Mouse (Mus musculus) intestine, postnatal 0 days (tissue): ENCODE data around the gene Mtfr2. TPM values are rescaled to one million over a fixed set of nuclear protein-coding genes. Genes with fewer than 3 reads are reported as not detected.

ENCODE experiments used
- ATAC-seq: fragments of 200-750 bp; cut with Nextera tagmentation; 2 replicates; pipeline ENCODE4 v1.8.0; 2017; ENCODE audit warnings: mild to moderate bottlenecking, moderate TSS enrichment, moderate library complexity
- H3K27ac ChIP-seq: fragments of 300-500 bp; sonication (generic); 2 replicates; pipeline ENCODE4 v1.5.1; 2014; ENCODE audit warnings: mild to moderate bottlenecking, low read depth, low read length, moderate library complexity
- H3K27me3 ChIP-seq: fragments of 300-500 bp; sonication (generic); replicated peaks from 2 replicates; pipeline ENCODE4 v1.6.1; 2014; ENCODE audit warnings: low read length, mixed read lengths; ENCODE audit not compliant: control insufficient read depth, insufficient read depth
- H3K36me3 ChIP-seq: fragments of 300-500 bp; sonication (generic); 2 replicates; pipeline ENCODE4 v1.6.1; 2014; ENCODE audit warnings: mild to moderate bottlenecking, moderate library complexity; ENCODE audit not compliant: control insufficient read depth, insufficient read depth
- H3K4me1 ChIP-seq: fragments of 300-500 bp; sonication (generic); replicated peaks from 2 replicates; pipeline ENCODE4 v1.6.1; 2014; ENCODE audit warnings: antibody characterized with exemption, low read length, mixed read lengths; ENCODE audit not compliant: control insufficient read depth, insufficient read depth
- H3K4me2 ChIP-seq: fragments of 300-500 bp; sonication (generic); replicated peaks from 2 replicates; pipeline ENCODE4 v1.6.1; 2014; ENCODE audit warnings: low read depth, mild to moderate bottlenecking, moderate library complexity
- H3K4me3 ChIP-seq: fragments of 300-500 bp; sonication (generic); 2 replicates; pipeline ENCODE4 v1.5.1; 2014; ENCODE audit warnings: low read depth, low read length
- H3K9ac ChIP-seq: fragments of 300-500 bp; sonication (generic); 2 replicates; pipeline ENCODE4 v1.6.1; 2014; ENCODE audit warnings: mild to moderate bottlenecking, low read depth, low read length
- H3K9me3 ChIP-seq: fragments of 300-500 bp; sonication (generic); 2 replicates; pipeline ENCODE4 v1.6.1; 2016; ENCODE audit warnings: mixed run types; ENCODE audit not compliant: control insufficient read depth
- CTCF ChIP-seq: sonication (generic); IDR thresholded peaks from 2 replicates; pipeline ENCODE4 v1.5.1; 2016; ENCODE audit warnings: low read depth, mild to moderate bottlenecking, control low read depth, antibody characterized with exemption, moderate library complexity
- WGBS: fragments of 180-500 bp; shearing (Covaris S2); extraction: QIAGEN DNeasy Blood & Tissue Kit; methylation state at CpG from one replicate; pipeline ENCODE4 v1.1.7; 2014; 5-methylcytosine and 5-hydroxymethylcytosine counted together
- polyA plus RNA-seq: library from polyadenylated mRNA; unstranded; fragments of >200 nt; fragmentation: Nextera tagmentation; extraction: Ambion mirVana; gene quantifications from 2 replicates; pipeline ENCODE4 v1.2.1, GENCODE M21; 2015

Gene Mtfr2
- polyA plus RNA-seq, 1 experiment from 2014 or later = 0.44 TPM

DNA sequence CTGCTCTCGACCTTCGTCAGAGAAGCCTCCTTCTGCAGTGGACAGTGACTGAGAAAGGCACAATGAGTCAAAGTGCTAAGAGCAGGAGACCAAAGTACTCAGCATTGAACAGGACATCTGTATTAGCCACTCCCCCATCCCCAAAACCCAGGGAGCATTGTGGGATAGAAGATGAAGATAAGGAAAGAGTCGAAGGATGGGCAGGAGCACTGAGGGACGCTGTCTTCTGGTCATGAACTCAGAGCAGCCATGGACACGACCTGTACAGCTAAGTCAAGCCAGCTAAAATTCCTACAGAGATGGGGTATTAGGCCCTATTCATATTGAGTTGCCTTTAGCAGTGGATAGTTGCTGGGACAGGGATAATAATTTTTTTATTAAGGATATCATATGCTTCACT is 55.4 kb downstream of the Mtfr2 start:
- H3K27ac ChIP-seq = no peak overlapping the region
- no peak overlapping the region for H3K4me2 ChIP-seq
- no peak overlapping the region for H3K9ac ChIP-seq
- no peaks in the 10 kb centered on the region for H3K9me3 ChIP-seq
- no peaks in the 10 kb centered on the region for H3K36me3 ChIP-seq
- TF ChIP-seq CTCF = no peak
- no peaks in the 10 kb centered on the region for H3K4me1 ChIP-seq
- 85% methylated on average over 5 of the region's 5 CpGs for WGBS
- no peak for ATAC-seq
- H3K4me3 ChIP-seq = no peak overlapping the region
- H3K27me3 ChIP-seq = no peaks in the 10 kb centered on the region

DNA sequence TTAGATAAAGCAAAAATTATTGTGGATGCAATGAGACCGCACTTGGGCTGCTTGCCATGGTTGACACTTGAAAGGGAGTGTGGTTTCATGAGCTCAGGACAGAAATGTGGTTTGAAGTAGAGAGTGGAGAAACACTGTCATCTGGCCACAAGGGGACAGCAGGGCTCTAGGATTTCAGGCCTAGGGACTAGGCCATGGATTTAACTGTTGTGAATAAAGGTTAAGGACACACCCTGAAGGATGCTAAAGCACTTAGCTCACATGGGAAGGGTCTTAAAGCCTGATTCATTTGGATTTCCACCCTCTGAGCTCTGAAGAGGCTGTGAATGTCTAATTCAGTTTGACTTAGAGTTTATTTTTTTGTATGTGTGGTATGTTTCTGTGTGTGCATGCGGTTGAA is 57.9 kb downstream of the Mtfr2 start:
- H3K4me1 ChIP-seq = no peaks in the 10 kb centered on the region
- no peak overlapping the region for H3K27ac ChIP-seq
- H3K9ac ChIP-seq = no peak overlapping the region
- 85% methylated on average over 2 of the region's 2 CpGs for whole genome bisulfite sequencing
- no peaks in the 10 kb centered on the region for H3K36me3 ChIP-seq
- ATAC-seq = no peak
- no peaks in the 10 kb centered on the region for H3K27me3 ChIP-seq
- no peak overlapping the region for H3K4me2 ChIP-seq
- peak; percentile 98 for TF ChIP-seq CTCF
- H3K9me3 ChIP-seq = no peaks in the 10 kb centered on the region
- H3K4me3 ChIP-seq = no peak overlapping the region

DNA sequence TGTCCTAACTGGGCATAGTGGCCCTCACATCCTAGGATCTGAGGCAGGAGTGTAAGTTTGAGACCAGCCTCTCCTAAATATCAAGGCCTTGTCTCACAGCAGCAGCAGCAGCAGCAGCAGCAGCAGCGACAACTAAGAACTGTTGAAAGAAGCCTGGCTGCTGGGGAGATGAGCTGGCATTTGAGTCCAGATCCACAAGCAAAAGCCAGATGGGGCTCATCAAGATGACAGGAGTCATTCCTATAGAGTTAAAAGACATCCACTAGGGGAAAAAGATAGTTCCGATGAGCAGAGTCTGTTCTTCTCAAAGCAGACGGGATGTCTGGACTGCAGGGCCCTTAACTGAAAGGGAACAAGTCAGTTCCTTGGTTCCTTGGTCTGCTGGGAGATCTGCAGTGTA is 60.8 kb downstream of the Mtfr2 start:
- Histone ChIP-seq H3K4me1 (no peaks in the 10 kb centered on the region), H3K9me3 (no peaks in the 10 kb centered on the region), H3K36me3 (no peaks in the 10 kb centered on the region), H3K27me3 (no peaks in the 10 kb centered on the region), H3K27ac (no peak overlapping the region), H3K9ac (no peak overlapping the region), H3K4me2 (no peak overlapping the region), H3K4me3 (no peak overlapping the region)
- no peak for ATAC-seq
- TF ChIP-seq CTCF = no peak
- WGBS = 71% methylated on average over 3 of the region's 3 CpGs

DNA sequence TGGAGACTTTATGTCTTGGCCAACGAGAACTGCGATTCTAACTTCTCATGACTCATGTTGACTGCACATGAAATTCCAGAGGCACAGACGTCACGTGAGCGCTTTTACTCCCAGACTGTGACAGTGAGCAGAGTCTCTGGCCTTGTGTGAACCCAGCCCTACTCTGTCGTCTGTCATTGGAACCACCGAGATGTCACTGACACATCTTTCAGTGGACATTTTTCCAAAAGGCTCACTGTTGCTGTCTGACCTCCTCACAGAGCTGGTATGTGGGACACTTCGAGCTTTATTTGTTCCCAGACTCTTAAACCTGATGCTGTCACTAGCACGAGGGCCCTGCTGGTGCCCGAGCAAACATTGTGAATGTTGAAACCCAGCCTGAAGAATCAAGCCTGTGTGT is 61.6 kb downstream of the Mtfr2 start:
- H3K27me3 ChIP-seq = no peaks in the 10 kb centered on the region
- no peaks in the 10 kb centered on the region for H3K9me3 ChIP-seq
- no peak overlapping the region for H3K9ac ChIP-seq
- no peak overlapping the region for H3K27ac ChIP-seq
- no peak overlapping the region for H3K4me3 ChIP-seq
- H3K4me1 ChIP-seq = no peaks in the 10 kb centered on the region
- no peak for TF ChIP-seq CTCF
- no peaks in the 10 kb centered on the region for H3K36me3 ChIP-seq
- 69% methylated on average over 10 of the region's 10 CpGs for WGBS
- no peak for ATAC-seq
- H3K4me2 ChIP-seq = no peak overlapping the region

Other genes with a start within 250 kb of the Mtfr2 start
- 47.0 and 55.7 TPM in 2 replicates for gene Map7, start 199.3 kb upstream of the Mtfr2 start, polyA plus RNA-seq
- 38.1 TPM in 2 replicates for gene Bclaf1, start 35.3 kb upstream of the Mtfr2 start, polyA plus RNA-seq